Mouse (Mus musculus) retina, adult 2 months (tissue): ENCODE results near the gene Bmyc.
"Not testable (repeated sequence)": the region's sequence is repeated elsewhere in the genome, so short reads cannot be mapped to it uniquely, and the experiment has no call there.

Source experiments
- DNase-seq: peaks from one replicate; pipeline ENCODE4 v3.0.0-alpha.2; 2012; ENCODE audit warnings: low read depth, low spot score

Bmyc gene

DNA sequence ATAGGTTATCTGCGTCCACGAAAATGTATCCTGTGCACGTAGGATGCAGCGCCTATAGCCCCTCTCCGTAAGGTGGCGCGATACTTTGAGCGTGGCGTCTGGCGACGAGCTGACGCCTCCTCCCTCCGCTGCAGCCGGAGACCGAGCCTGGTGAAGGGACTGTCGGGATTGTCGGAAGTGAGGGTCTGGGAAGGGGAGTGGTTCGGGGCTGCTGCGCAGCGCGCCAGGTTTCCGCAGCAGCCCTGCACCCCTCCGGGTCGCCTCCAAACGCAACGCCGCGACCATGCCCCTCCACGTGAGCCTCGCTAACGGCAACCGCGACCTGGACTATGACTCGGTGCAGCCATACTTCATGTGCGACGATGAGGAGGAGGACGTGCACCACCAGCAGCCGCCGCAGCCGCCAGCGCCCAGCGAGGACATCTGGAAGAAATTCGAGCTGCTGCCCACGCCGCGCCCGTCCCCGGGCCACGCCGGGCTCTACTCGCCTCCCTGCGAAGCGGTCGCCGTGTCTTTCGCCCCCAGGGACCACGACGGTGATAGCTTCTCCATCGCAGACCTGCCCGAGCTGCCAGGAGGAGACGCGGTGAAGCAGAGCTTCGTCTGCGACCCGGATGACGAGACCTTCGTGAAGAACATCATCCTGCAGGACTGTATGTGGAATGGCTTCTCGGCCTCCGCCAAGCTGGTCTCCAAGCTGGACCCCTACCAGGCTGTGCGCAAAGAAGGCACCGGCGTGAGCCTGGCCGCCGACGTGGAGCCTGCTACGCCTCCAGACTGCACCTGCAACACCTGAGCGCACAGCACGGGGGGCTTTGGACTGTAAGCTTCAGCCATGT lies at the start of gene Bmyc:
Gene Bmyc, plus strand, starts transcription at position 97 of the 839 bp plus-strand sequence.
- DNase-seq: peak; percentile 64

DNA sequence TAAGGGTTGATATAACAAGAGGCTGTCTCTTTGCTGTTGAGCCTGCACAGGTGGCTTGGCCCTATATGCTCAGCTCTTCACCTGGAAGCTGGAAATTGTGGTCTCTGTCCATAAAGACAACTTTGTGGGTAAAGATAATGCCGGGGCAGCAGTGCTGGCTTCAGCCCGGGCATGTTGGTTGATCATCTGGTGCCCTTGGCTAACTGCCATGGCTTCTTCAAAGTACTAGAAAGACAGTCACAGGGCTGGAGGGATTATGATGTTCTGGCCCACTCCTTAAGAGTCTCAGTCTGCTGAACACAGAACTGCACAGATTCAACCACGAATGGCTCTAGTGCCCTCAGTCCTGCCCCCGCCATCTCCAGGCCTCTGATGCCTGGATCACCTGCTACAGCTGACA lies 49.3 kb upstream of the Bmyc start:
- DNase-seq: no peak

DNA sequence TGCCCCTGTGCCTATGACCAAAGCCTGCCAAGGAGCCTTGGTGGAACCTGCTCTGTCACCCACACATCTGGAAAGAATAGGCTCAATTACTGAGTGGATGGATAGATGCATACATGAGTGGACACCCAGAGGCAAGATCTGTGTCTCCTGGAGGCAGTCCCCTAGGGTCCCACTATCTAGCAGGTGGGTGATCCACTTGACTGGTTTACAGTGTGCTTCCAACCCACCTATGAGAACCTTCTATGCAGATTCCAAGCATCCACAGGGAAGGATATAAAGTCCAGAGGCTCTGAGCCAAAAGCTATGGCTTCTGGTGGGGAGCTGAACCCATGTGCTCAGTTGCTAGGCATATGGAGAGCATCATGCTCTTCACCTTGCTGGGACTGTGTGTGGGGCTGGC lies 48.9 kb upstream of the Bmyc start, which contains the start of gene Lcn5:
Gene Lcn5, plus strand, starts transcription at position 301 of the 400 bp plus-strand sequence.
- DNase-seq: no peak

DNA sequence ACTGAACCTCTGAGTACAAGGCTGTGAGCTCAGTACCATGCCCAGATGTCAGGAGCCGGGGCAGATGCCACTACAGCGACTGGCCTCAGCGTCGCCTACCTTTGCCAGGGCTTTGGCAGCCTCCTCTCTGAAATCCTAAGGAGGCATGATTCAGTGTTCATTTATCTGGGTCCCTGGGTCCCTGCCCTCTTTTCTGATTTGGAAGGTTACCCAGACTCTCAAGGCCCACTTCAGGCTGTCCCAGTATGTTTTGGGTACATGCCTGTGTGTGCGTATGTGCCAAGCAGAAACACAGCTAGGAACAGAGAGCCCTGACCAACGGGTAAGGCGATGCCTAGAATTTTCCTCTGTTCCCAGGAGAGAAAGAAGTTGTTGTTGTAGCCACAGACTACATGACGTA lies 46.3 kb upstream of the Bmyc start:
- DNase-seq: no peak

DNA sequence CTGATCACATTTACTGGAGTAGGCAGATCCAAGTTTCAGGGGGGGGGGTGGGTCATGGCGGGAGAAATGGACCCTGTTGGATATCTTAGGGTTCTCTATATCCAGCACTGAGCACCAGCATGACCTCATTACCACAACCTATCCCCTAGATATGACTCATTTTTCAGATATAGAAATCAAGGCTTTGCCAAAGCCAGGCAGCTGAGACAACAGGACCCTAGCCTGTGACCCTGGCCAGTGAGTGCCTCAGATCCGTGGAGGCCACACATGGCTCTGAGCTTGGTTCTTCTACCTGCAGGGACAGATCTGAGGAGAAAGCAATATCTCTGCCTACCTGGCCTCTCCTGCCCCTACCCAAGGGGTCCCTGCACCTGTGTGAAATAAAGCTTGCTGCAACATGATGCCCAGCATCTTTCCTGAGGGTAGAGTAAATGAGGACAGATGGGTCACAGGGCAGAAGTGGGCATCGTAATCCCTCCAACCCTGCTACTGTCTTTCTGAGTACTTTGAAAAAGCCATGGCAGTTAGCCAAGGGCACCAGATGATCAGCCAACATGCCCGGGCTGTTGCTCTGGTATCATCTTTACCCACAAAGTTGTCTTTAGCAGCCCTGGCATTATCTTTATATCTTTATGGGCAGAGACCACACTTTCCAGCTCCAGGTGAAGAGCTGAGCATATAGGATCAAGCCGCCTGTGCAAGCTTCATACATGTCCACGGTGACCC lies 45.1 kb upstream of the Bmyc start:
- peak; percentile 8 for DNase-seq

DNA sequence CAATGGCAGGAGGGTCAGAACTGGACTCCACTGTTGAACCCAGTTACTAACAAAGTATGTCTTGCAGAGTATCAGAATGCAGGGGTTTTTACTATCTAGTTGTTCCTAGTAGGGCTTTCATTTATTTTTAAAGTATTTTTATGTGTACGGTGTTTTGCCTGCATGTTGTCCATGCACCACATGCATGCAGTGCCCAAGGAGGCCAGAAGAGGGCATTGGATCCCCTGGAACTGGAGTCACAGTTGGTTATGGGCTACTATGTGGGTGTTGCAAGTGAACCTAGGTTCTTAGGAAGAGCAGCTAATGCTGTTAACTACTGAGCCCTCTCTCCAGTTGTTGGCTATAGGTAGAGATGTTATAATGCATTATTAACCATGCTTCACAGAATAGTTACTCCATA lies 43.0 kb upstream of the Bmyc start:
- DNase-seq: no peak

DNA sequence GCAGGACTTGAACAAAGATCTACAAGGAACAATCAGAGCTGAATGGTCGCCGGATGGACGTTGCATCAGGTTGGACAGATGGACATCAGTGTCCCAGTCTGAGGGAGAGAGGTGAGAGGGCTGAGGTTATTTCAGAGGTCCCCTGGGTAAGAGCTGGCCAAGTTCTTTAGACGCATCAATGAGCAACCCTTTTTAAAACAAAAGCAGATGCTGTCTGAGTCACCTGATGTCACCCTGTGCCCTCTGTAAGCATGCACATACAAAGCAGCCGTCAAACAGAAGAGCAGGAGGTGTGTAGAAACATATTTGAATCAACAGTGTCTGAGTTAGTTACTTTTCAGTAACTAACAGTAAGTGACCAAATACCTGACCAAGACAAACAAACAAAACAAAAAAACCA lies 42.4 kb upstream of the Bmyc start:
- DNase-seq: no peak

DNA sequence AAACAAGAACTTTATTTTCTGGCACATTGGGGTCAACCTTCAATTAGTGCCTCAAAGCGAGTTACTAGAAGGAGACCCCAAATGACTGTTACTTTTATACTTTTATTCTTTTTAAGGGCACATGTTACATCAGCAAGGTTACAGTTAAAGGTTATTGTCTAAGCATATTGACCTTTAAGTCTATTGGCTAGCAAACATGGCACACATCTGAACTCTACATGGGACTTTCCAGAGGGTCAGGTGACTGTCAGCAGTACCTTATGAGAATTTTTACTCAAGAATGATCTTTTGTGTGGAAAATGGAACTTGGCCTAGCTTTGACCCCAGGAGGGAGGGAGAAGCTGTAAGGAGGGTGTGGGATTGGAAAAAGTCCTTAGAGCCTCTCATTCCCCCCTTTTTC lies 40.0 kb upstream of the Bmyc start:
- no peak for DNase-seq

DNA sequence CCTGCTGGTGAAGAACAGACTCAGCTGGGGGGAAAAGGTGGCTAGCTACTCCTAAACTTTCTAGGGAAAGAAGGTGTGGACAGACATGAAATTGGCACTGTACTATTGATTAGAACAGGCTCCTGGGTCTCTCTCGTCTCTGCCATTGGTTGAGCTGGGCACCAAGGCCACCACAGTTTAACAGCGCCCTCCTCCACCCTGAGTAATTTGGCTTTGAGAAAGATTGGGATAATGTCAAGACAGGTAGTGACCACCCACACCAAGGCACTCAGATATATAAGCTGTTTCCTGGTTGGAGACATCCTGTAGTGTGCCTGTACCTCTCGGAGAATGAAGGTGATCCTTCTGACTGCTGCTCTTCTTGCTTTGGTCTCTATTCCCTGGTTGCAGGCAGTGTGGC lies 30.1 kb upstream of the Bmyc start, which contains the start of gene Lcn6:
Gene Lcn6, plus strand, starts transcription at position 301 of the 400 bp plus-strand sequence.
- DNase-seq: no peak

DNA sequence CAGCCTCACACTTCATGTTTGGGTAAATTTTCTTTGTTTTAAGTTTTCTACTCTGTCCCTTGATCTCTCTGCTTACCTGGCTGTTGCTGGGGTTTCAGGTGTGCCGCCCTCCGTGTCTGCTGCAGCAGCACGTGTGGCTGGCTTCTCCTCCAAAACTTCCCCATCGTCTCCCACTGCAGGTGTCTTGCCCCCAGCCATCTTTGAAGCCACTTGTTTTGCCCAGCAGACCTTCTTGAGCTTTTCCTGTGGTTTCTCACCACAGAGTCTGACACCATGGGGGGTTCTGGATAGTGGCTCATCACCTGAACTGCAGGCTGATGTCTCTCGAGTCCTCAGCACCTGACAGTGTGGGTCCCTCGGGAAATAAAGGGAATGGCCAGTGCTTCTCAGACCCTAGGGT lies 27.0 kb upstream of the Bmyc start:
- DNase-seq: no peak

DNA sequence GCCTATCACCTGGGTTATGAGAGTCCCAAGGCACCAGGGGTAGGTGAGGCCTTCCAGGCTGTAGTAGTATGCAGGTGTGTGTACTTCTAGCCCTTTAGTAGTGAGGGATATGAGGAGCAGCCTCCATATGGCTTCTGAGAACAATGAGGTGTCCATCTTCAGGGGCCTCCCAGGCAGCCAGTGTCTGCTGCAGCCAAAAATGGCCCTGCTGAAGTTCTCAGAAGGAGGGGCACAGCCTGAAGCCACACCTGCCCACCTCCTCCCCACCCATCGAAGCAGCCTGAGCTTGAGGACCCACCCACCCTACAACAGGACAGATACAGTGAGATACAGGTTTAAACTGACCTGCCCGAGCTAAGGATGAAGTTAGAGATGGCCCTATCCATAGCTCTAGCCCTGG lies 24.1 kb upstream of the Bmyc start, which contains the start of gene Lcn10:
Gene Lcn10, plus strand, starts transcription at position 301 of the 400 bp plus-strand sequence.
- no peak for DNase-seq

DNA sequence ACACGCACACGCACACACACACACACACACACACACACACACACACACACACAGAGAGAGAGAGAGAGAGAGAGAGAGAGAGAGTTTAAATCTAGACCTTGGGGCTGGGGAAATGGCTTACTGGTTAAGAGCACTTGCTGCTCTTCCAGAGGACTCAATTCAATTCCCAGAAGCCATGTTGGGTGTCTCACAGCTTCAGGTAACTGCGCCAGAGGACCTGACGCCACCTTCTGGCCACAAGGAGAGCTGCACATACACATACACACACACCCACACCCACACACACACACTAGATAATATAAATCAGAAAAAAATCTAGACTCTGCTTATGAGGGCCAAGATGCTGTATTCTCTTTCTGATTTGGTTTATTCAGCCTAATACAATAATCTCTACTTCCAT lies 19.6 kb upstream of the Bmyc start:
- no peak for DNase-seq

DNA sequence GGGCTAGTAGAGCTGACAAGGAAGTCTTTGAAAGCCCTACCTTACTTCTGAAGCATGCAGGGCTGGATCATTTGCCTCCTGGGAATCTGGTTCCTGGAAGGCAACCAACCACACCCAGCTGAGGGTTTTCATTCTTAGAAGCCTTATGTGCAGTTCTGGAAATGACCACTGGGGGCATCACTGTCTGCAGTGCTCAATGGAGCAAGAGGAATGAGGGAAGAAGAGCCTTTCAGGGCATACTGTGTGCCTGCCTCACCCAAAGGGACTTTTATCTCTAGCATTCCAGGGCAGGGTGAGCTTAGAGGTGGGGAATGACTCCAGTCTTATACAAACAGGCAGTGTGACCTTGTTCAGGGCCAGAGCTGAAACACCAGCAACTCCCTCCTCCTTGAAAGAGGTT lies 11.9 kb upstream of the Bmyc start:
- DNase-seq: peak; percentile 34

DNA sequence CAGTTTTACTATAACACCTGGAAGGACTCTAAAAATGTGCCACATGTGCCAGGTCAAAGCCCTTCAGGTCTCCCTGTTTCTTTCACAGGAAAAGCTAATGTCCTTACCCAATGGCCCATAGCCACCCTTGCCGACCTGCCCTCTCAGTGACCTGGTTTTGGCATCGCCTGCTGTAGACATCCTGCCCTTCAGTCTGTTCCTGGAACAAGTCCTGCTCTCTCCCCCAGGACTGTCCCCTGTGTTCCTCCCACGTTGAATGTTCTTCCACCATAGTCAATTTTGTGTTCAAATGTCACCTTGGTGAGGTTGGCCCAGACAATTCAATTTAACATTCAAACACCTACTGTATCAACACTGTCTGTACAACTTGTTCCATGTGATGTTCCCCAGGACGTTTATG lies 9.6 kb upstream of the Bmyc start:
- DNase-seq: no peak

DNA sequence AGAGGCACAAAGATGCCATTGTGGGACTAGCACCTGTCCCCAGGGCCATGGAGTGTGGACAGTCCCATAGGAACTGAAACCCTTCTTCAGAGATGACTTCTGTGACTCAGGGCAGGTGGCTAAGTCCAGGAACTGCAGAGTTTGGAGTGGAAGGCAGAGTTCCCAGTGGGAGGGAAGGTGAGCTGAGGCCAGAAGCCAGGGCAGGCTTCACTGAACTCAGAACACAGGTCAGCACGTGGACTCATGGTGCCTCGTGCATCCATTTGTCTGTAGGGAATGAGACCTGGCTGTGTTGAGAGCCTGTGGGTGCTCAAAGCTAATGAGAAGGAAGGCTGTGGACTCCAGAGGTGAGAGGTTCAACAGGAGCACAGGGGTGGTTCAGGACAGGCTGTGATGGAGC lies 7.8 kb upstream of the Bmyc start:
- no peak for DNase-seq

DNA sequence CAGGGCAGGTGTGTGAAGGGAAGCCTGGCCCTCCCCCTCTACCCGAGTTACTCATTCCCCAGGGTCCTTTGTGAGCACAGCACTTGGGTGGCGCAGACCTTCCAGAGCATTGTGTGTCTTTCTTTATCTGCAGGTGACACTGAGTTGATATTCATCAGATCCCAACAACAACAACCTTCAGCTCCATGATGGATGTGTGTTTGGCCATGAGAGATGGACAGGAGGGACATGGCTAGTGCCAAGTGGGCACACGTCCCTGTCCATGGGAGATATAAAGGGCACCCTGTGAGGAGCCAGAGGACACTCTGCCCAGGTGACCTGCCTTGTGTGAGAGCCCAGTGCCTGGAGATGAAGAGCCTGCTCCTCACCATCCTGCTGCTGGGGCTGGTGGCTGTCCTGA lies 6.8 kb upstream of the Bmyc start, which contains the start of gene Obp2a:
Gene Obp2a, plus strand, starts transcription at position 301 of the 400 bp plus-strand sequence.
- DNase-seq: not testable (repeated sequence)

DNA sequence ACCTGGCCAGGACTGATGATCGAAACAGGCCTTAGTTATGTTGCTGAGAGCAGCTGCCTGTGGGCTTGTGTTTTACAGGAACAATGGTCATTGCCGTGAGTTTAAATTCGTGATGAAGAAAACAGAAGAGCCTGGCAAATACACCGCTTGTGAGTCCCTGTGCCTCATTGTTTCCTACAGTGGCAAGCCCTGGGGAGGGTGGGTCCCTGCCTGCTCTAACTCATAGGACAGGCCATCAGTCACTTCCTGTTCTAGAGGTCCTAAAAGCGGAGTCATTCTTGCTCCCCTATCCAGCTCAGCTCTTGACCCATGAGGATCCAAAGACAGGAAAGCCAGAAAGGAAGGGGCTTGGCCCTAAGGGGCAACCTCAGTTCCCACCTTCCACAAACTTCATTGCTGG lies 5.5 kb upstream of the Bmyc start:
- no peak for DNase-seq

DNA sequence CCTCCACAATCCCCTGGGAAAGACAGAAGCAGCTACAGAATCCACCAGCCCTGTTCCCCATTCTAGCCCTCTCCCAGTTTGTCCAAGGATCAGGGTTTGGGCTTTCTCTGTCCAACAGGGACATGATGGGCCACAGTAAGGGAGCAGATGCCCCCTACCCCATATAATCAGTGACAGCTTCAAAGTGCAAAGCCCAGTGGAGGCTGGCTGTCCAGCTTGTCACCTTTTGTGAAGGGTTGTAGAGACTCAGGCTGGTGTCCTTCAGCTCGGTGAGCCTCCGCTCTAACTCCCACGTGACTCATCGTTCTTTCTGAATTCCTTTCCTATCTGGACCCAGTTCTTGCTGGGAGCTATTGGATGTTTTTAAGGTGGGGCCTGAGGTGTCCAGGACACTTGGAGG lies 2.8 kb upstream of the Bmyc start:
- DNase-seq: no peak

DNA sequence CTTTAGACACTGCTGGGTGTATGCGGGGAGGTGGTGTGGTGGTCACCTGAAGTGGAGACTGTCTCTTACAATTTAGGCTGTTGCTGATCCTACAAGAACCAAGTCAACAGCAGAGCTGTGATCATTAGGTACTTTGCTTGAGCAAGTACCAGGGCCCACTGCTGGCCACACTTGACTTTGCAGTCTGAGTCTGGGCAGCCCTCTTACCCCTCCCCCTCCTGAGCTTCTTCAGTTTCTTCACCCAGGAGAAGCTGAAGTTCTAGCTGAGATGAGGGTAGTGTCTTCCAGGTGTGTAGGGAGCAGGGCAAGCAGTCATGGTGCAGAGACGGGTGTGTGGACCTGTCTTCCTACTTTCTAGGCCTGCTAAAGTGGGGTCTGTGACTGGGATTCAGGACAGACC lies 1.6 kb downstream of the Bmyc start:
- peak; percentile 11 for DNase-seq

DNA sequence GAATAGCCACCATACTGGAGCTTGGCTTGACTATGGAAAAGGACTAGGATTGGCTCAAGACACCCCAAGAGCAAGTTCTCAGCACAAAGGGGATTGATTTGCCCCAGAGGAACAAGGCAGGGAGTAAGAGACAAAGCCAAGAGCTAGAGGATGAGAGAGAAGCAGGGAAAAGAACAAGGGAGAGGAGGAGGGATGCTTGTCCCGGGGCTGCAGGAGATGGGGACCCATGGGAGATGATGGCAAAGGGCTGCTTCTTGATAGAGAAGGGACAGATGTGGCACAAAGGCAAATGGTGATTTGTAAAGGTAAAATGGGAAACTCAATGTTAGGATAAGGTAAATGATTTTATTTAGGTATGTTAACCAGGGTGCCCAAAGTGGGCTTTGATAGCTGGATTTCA lies 2.5 kb downstream of the Bmyc start:
- not testable (repeated sequence) for DNase-seq

DNA sequence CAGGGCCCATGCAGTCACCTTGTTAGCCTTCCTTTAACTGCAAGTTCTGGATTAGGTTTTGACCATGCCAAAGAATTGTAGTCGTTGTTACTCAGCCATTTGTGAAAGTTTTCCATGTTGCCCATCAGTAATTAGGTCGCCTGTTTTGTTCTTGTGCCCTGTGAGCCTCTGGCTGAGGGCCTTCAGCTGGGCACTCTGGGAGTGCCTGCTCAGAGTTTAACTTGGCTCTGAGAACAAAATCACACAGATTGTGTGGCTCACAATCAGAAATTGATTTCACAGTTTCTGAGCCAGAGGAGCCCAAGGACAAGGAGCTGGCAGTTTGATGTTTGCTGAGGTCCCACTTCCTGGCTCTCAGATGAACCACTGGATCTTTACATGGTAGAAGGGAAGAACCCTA lies 3.3 kb downstream of the Bmyc start:
- DNase-seq: not testable (repeated sequence)

DNA sequence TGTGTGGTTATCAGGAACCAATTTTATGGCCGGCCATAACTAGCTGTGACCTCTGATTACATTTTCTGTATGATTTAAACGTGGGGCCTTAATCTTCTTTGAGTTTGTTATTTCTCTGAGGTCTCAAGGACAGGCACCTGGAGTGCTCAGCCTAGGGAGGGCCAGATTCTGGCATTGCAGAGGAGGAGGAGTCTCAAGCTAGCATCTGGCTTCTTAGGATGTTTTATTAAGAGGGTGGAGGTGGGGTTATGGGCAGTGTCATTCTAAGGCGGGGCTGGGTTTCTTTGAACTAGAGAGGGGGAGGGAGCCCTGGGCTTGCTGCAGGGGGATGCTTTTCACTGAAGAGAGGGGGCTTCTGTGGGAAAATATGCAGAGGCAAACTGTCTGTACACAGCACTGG lies 5.1 kb downstream of the Bmyc start:
- DNase-seq: not testable (repeated sequence)

DNA sequence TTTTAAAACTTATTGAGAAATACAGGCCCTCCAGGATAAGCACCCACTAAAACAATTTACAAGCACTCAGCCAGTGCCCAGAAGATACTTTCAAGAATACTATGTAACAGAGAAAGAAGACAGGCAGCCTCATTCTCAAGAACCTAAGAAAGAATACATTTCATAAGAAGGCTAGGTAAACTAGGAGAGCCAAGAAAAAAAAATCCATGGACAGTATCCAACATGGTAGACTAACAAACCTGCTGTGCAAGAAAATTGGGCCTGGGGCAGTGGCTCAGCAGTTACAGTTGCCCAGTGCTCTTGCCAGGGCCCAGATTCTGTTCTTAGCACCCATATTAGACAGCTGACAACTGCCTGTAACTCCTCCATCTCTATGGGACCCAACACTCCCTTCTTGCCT lies 10.7 kb downstream of the Bmyc start:
- DNase-seq: no peak
